Mouse (Mus musculus) MEL (cell line): ENCODE results near the gene Atl3.

Experiments
- MEF2A ChIP-seq: IDR thresholded peaks from 2 replicates; pipeline ENCODE4 v1.6.1; 2014; ENCODE audit warnings: low read depth, mild to moderate bottlenecking, inconsistent platforms, low read length, improper control_type of control experiment; ENCODE audit not compliant: poor library complexity, insufficient replicate concordance, severe bottlenecking; ENCODE audit errors: extremely low read depth
- ZNF384 ChIP-seq: IDR thresholded peaks from 2 replicates; pipeline ENCODE4 v1.6.1; 2012; ENCODE audit warnings: low read depth, mild to moderate bottlenecking, inconsistent platforms, low read length, improper control_type of control experiment

DNA sequence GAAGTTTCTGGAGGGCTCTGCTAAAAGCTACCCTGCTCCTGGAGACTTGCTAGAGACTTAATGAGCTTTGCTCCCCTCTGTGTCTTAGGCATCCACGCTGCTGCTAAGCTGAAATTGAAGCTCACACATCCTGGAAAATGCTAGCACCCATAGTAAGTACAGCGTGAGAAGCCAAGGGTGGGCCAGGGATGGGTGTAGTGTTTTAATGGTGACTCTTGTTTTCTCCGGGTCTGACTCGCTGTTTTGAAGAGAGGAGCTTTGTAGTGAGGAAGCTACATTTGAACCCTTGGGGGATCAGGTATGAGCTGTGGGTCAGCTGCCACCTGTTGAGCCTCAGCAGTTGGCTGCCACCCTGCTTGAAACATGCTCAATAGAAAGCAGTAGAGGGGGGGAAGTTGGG is 64.0 kb downstream of the Atl3 start:
- TF ChIP-seq ZNF384: no peak
- no peak for TF ChIP-seq MEF2A
